Mouse (Mus musculus): Measurements from ENCODE around the gene Duox1.
"Not testable (repeated sequence)": the region's sequence is repeated elsewhere in the genome, so short reads cannot be mapped to it uniquely, and the experiment has no call there.

The Duox1 gene

GRCm38 (mm10) chr2:122312722-122313417 lies 2.6 kb upstream of the Duox1 start:
- peak; percentile 68 for DNase-seq (ENCODE audit: low spot score)

- no peak for DNase-seq (ENCODE audit: low spot score)
Measured at GRCm38 (mm10) chr2:122313536-122313935, 1.9 kb upstream of the Duox1 start, which contains the start of gene Duoxa1. Duoxa1 (minus strand) TSS chr2:122313730.

GRCm38 (mm10) chr2:122317384-122317783 lies 1.9 kb downstream of the Duox1 start:
- no peak for DNase-seq (ENCODE audit: low spot score)

GRCm38 (mm10) chr2:122323960-122324359 lies 8.5 kb downstream of the Duox1 start:
- DNase-seq (ENCODE audit: low spot score) = no peak

- no peak for DNase-seq (ENCODE audit: low spot score)
Measured at GRCm38 (mm10) chr2:122324586-122324985, 9.1 kb downstream of the Duox1 start.

- no peak for DNase-seq (ENCODE audit: low spot score)
Measured at GRCm38 (mm10) chr2:122325361-122325760, 9.9 kb downstream of the Duox1 start.

GRCm38 (mm10) chr2:122327986-122328385 lies 12.5 kb downstream of the Duox1 start:
- no peak for DNase-seq (ENCODE audit: low spot score)

GRCm38 (mm10) chr2:122330317-122330716 lies 14.8 kb downstream of the Duox1 start:
- not testable (repeated sequence) for DNase-seq (ENCODE audit: low spot score)

GRCm38 (mm10) chr2:122332222-122332621 lies 16.8 kb downstream of the Duox1 start:
- DNase-seq (ENCODE audit: low spot score) = no peak

- no peak for DNase-seq (ENCODE audit: low spot score)
Measured at GRCm38 (mm10) chr2:122334170-122334569, 18.7 kb downstream of the Duox1 start.

- DNase-seq (ENCODE audit: low spot score) = no peak
Measured at GRCm38 (mm10) chr2:122337291-122337690, 21.8 kb downstream of the Duox1 start.

- no peak for DNase-seq (ENCODE audit: low spot score)
Measured at GRCm38 (mm10) chr2:122345106-122345893, 29.8 kb downstream of the Duox1 start.

- DNase-seq (ENCODE audit: low spot score) = not testable (repeated sequence)
Measured at GRCm38 (mm10) chr2:122346164-122346563, 30.7 kb downstream of the Duox1 start.

GRCm38 (mm10) chr2:122347257-122347656 lies 31.8 kb downstream of the Duox1 start:
- no peak for DNase-seq (ENCODE audit: low spot score)

- peak; percentile 91 for DNase-seq (ENCODE audit: low spot score)
Measured at GRCm38 (mm10) chr2:122348531-122349131, 33.2 kb downstream of the Duox1 start.

- peak; percentile 41 for DNase-seq (ENCODE audit: low spot score)
Measured at GRCm38 (mm10) chr2:122349136-122349785, 33.8 kb downstream of the Duox1 start.

GRCm38 (mm10) chr2:122351156-122351930 lies 35.9 kb downstream of the Duox1 start:
- DNase-seq (ENCODE audit: low spot score) = peak; percentile 63

- peak; percentile 54 for DNase-seq (ENCODE audit: low spot score)
Measured at GRCm38 (mm10) chr2:122351931-122352329, 36.5 kb downstream of the Duox1 start.

- no peak for DNase-seq (ENCODE audit: low spot score)
Measured at GRCm38 (mm10) chr2:122352992-122353391, 37.5 kb downstream of the Duox1 start.

GRCm38 (mm10) chr2:122353765-122354164 lies 38.3 kb downstream of the Duox1 start:
- DNase-seq (ENCODE audit: low spot score) = no peak

GRCm38 (mm10) chr2:122354191-122354929 lies 38.9 kb downstream of the Duox1 start:
- no peak for DNase-seq (ENCODE audit: low spot score)
